Mouse (Mus musculus): ENCODE measurements around the gene Cdhr2. TPM values are rescaled to one million over a fixed set of nuclear protein-coding genes. Genes with fewer than 3 reads are reported as not detected.

The Cdhr2 gene
- total and polyA plus RNA-seq, 2 experiments from 2014 or later = 0.37 to 0.41 TPM

DNA sequence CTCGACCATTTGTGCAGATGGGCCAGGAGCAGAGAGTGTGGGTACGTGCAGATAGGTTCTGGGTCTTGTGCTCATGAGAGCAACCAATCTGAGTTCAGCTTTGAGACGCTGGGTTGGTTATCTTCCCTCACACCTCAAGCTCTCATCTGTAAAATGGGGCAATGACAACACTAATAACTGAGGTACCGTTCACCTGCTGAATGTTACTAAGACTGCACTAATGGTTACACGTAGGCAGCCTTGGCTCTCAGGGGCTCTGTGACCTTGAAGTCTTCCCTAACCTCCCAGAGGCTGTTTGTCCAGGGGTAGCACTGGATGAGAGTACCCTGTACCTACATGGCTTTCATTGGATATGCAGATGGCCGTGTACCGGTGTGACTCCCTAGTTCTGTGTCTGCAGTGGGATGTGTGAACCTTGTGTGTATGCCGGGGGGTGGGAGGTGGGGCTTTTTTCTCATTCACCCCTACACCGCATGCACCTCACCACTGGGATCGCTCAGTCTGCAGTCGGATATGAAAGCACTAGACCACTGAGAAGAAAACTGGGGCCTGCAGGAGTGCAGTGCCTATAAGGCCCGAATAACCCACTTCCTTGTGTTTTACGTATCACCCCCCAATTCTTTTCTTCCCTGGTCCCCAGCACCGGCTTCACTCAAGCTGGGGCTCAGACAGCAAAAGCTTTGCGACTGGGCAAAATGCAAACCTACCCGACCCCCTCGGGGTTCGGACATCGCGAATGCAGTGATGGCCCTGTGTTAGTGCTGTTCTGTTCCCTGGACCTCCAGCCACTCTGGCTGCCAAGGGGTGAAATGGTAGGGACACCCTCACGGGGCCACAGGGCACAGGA is 8.3 kb upstream of the Cdhr2 start:
- Histone ChIP-seq H3K27ac (peak overlapping the region; percentile 95), H3K4me3 (ENCODE audit: low read length) (peak overlapping the region; percentile 71), H3K36me3 (ENCODE audit: insufficient read depth, low read length) (0 out of 2 replicates have a peak, but pooled peaks cover 3% of the 10 kb centered on the region), H3K9me3 (ENCODE audit: low read length) (no peaks in the 10 kb centered on the region), H3K9ac (replicated peaks; ENCODE audit: low read length) (peak overlapping the region; percentile 84), H3K4me1 (ENCODE audit: insufficient read depth, low read length) (peaks cover 24% of the 10 kb centered on the region), H3K27me3 (ENCODE audit: insufficient read depth, low read length) (no peaks in the 10 kb centered on the region), H3K4me2 (ENCODE audit: low read depth, low read length) (peak overlapping the region; percentile 96)
- ATAC-seq = no peak; the same call in 1 of the 2 replicates
- 13% methylated on average over 21 of the region's 21 CpGs for WGBS
- DNase-seq (ENCODE audit: low spot score) = peak; percentile 38
- TF ChIP-seq CTCF (IDR thresholded peaks at IDR 0.05; ENCODE audit: low read depth) = 0 out of 2 replicates have a peak, but pooled peaks have one; percentile 2

DNA sequence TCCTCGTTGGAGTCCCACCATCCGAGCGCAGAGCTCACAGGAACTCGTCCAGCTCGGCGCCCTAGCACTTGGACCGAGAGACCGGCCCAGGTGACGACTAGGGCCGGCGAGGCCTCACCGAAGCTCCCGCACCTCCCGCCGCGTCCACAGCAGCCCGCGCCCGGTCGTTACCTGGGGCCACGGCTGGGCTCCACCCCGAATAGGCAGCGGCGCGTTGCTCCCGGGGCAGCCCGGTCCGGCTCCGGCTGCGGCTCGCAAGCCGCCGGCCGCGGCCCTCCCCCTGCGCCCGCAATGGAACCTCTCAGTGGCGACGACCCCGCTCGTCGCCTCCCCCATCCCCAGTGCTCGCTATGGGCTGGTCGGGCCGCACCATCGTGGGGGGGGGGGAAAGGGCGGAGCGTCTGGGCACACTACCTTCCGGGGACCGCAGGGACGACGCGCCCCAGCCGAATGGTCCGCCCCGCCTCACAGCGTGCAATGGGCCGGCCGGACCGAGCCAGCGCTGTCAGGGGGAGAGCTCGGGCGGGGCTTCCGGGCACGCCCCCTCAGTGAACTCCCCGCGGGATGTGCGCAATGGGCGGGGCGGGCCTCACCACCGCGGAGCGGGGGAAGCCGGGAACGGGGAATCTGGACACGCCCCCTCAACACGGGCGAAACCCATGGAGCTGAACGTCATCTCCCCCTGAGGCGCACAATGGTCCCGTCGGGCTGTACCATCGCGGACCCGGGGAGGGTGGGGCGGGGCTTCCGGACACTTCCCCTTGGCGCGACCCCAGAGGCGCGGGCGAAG is 7.5 kb upstream of the Cdhr2 start, which contains the start of gene Rnf44:
Rnf44 (minus strand) TSS at position 350 of the 790 bp plus-strand sequence.
- WGBS = under 1% methylated on average over 86 of the region's 92 CpGs
- ATAC-seq = peak; percentile 98
- H3K9me3 ChIP-seq (ENCODE audit: low read length) = no peaks in the 10 kb centered on the region
- H3K4me2 ChIP-seq (ENCODE audit: low read depth, low read length) = peak within 1 kb of the TSS; percentile 96
- no peak for TF ChIP-seq CTCF (IDR thresholded peaks at IDR 0.05; ENCODE audit: low read depth)
- H3K4me3 ChIP-seq (ENCODE audit: low read length) = peak within 1 kb of the TSS; percentile 71
- H3K27me3 ChIP-seq (ENCODE audit: insufficient read depth, low read length) = no peaks in the 10 kb centered on the region
- H3K27ac ChIP-seq = peak within 1 kb of the TSS; percentile 95
- H3K4me1 ChIP-seq (ENCODE audit: insufficient read depth, low read length) = peaks cover 21% of the 10 kb centered on the region
- H3K9ac ChIP-seq (replicated peaks; ENCODE audit: low read length) = peak within 1 kb of the TSS; percentile 84
- DNase-seq (ENCODE audit: low spot score) = peak; percentile 99
- 0 out of 2 replicates have a peak, but pooled peaks cover 3% of the 10 kb centered on the region for H3K36me3 ChIP-seq (ENCODE audit: insufficient read depth, low read length)

DNA sequence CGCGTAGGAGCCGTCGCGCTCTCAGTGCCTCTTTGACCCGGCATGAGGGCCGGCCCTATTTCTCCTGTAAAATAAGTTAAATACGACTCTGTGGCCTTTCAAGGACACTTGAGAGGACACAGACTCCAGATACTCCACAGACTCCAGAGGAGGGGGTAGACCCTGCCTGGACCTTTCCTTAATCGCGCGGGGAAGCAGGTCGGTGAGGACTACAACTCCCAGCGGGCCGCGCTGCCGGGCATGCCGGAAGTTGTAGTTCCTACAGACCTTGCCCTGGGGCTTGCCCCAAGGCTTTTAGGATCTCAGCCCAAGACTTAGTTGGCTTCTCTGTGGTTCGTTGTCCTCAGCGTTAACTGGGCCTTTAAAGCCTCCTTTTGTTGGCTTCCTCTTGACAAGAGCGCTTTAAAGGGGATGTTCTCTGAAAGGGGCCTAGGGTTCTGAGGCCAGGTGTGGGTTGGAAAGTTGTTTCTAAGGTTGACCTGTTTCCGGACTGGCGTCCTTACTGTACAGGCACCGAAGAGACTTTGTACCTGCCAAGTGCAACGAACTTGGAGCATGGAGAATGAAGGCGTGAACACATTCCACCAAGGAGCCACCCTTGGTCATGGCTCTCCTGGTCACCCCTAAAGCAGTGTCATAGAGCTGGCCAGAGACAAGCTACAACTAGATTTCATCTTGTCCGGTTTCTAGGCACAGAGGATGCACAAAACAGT is 6.8 kb upstream of the Cdhr2 start:
- Histone ChIP-seq H3K4me3 (ENCODE audit: low read length) (peak overlapping the region; percentile 71), H3K27ac (peak overlapping the region; percentile 95), H3K4me2 (ENCODE audit: low read depth, low read length) (peak overlapping the region; percentile 96), H3K9me3 (ENCODE audit: low read length) (no peaks in the 10 kb centered on the region), H3K36me3 (ENCODE audit: insufficient read depth, low read length) (0 out of 2 replicates have a peak, but pooled peaks cover 3% of the 10 kb centered on the region), H3K9ac (replicated peaks; ENCODE audit: low read length) (peak overlapping the region; percentile 84), H3K4me1 (ENCODE audit: insufficient read depth, low read length) (peaks cover 21% of the 10 kb centered on the region), H3K27me3 (ENCODE audit: insufficient read depth, low read length) (no peaks in the 10 kb centered on the region)
- TF ChIP-seq CTCF (IDR thresholded peaks at IDR 0.05; ENCODE audit: low read depth) = no peak
- ATAC-seq (peak; percentile 68), DNase-seq (ENCODE audit: low spot score) (no peak)
- 16% methylated on average over 26 of the region's 26 CpGs for WGBS

DNA sequence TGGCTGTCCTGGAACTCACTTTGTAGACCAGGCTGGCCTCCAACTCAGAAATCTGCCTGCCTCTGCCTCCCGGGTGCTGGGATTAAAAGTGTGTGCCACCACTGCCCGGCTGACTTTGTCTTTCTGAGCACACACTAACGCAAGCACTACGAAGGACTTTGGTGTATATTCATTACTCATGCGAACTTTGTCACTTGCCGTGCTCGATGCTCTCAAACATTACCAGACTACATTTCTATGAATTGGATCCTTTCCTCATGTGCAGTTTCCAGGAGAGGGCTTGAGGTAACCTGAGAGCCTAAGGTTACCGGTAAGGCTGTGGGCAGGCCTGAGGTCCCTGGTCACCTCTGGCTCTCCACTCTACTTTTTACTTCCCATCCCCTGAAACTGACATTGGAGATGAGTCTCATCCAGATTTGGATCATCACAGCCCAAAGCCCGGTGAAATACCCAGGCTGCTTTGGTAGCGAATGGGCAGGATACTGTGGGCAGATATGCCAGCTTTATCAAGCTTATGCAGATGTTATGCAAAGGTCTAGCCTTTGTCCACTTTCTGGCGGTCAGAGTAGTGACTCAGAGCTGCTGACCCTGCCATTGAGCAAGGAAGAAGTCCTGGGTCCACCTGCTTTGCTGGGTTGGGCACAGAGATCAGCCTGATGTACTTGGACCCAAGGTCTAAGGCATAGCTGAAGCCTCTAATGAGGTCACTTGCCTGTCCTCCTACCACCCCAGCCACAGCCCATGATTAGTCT is 5.6 kb upstream of the Cdhr2 start:
- no peaks in the 10 kb centered on the region for H3K27me3 ChIP-seq (ENCODE audit: insufficient read depth, low read length)
- H3K9ac ChIP-seq (replicated peaks; ENCODE audit: low read length) = no peak overlapping the region
- ATAC-seq (no peak), DNase-seq (ENCODE audit: low spot score) (no peak)
- peaks cover 21% of the 10 kb centered on the region for H3K4me1 ChIP-seq (ENCODE audit: insufficient read depth, low read length)
- H3K4me2 ChIP-seq (ENCODE audit: low read depth, low read length) = no peak overlapping the region
- TF ChIP-seq CTCF (IDR thresholded peaks at IDR 0.05; ENCODE audit: low read depth) = no peak
- no peak overlapping the region for H3K27ac ChIP-seq
- WGBS = 93% methylated on average over 11 of the region's 11 CpGs
- H3K4me3 ChIP-seq (ENCODE audit: low read length) = no peak overlapping the region
- H3K36me3 ChIP-seq (ENCODE audit: insufficient read depth, low read length) = no peaks in the 10 kb centered on the region
- H3K9me3 ChIP-seq (ENCODE audit: low read length) = no peaks in the 10 kb centered on the region

DNA sequence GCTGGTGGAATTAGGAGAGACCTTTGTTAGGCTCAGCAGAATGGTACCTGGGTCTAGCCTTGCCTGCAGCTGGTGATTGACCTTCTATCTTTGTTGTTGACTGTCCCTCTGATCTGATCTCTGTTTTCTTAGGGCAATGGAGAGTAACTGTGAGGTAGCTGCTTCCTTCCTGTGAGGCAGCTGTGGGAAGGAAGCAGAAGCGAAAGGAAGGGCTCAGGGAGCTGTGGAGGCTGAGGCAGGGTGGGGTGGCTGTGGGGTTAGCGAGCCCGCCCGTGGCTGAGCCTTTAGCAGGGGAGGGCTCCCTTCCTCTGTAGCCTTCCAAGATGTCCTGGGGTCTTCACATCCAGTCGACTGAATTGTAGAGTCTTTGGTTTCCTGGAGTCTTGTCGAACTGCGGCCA is 1.2 kb downstream of the Cdhr2 start:
- 55% methylated on average over 7 of the region's 7 CpGs for WGBS
- no peak for TF ChIP-seq CTCF (IDR thresholded peaks at IDR 0.05; ENCODE audit: low read depth)
- H3K36me3 ChIP-seq (ENCODE audit: insufficient read depth, low read length) = no peaks in the 10 kb centered on the region

More for the DNA sequence above, 1.2 kb downstream of the Cdhr2 start:
- no peak overlapping the region for H3K9ac ChIP-seq (replicated peaks; ENCODE audit: low read length)
- H3K9me3 ChIP-seq (ENCODE audit: low read length) = no peaks in the 10 kb centered on the region
- no peak overlapping the region for H3K27ac ChIP-seq
- H3K27me3 ChIP-seq (ENCODE audit: insufficient read depth, low read length) = no peaks in the 10 kb centered on the region
- DNase-seq (ENCODE audit: low spot score) (no peak), ATAC-seq (no peak)
- no peaks in the 10 kb centered on the region for H3K4me1 ChIP-seq (ENCODE audit: insufficient read depth, low read length)
- H3K4me3 ChIP-seq (ENCODE audit: low read length) = no peak overlapping the region
- H3K4me2 ChIP-seq (ENCODE audit: low read depth, low read length) = no peak overlapping the region

Measured in hindbrain, postnatal 0 days (tissue).